8 mouse cellular contexts compared by ENCODE assay signal in genomic region chr17:72837824-72838474, GRCm38 (mm10). TPM values are rescaled to one million over a fixed set of nuclear protein-coding genes. Genes with fewer than 3 reads are reported as not detected.
DNase-seq lines count a peak whose midpoint lies in the region; ATAC-seq and TF ChIP-seq lines count a peak whose summit lies in the region.

No protein-coding gene starts in this region.

- H3K9ac ChIP-seq in lung, postnatal 0 days (replicated peaks; ENCODE audit: low read depth): peak overlapping the region; percentile 98
- H3K9ac ChIP-seq in hindbrain, embryonic 11.5 days (ENCODE audit: low read depth, low read length): peak overlapping the region; percentile 92; the same call in 1 of the 2 replicates
- H3K9ac ChIP-seq in midbrain, embryonic 11.5 days (ENCODE audit: low read length): peak overlapping the region; percentile 86

- TF ChIP-seq EP300 in lung, postnatal 0 days (IDR thresholded peaks at IDR 0.05): no peak

- 12% methylated on average over 8 of the region's 8 CpGs for WGBS in lung, postnatal 0 days
- WGBS in hindbrain, embryonic 11.5 days: 25% methylated on average over 8 of the region's 8 CpGs
- 27% methylated on average over 8 of the region's 8 CpGs for WGBS in midbrain, embryonic 11.5 days

- H3K36me3 ChIP-seq in lung, postnatal 0 days (ENCODE audit: insufficient read depth, low read length): no peaks in the 10 kb centered on the region
- H3K36me3 ChIP-seq in hindbrain, embryonic 11.5 days (ENCODE audit: control insufficient read depth, insufficient read depth, low read length): no peaks in the 10 kb centered on the region
- H3K36me3 ChIP-seq in midbrain, embryonic 11.5 days (ENCODE audit: control insufficient read depth, insufficient read depth, low read length): no peaks in the 10 kb centered on the region

- intact Hi-C loops in gastrocnemius, postnatal 14 days (cut with DNase I; ENCODE audit: low total_unique reads): no loop called here

- H3K4me2 ChIP-seq in lung, postnatal 0 days (replicated peaks; ENCODE audit: low read depth, low read length): peak overlapping the region; percentile 58
- peak overlapping the region; percentile 60 for H3K4me2 ChIP-seq in hindbrain, embryonic 11.5 days (replicated peaks; ENCODE audit: low read depth, low read length)
- H3K4me2 ChIP-seq in midbrain, embryonic 11.5 days: peak overlapping the region; percentile 53

- peak overlapping the region; percentile 100 for H3K27ac ChIP-seq in lung, postnatal 0 days (ENCODE audit: low read length)
- H3K27ac ChIP-seq in cortical plate, adult 2 months (ENCODE audit: insufficient read depth, low read length): peak overlapping the region; percentile 100
- H3K27ac ChIP-seq in hindbrain, embryonic 11.5 days (ENCODE audit: low read depth, low read length): no peak overlapping the region
- no peak overlapping the region for H3K27ac ChIP-seq in midbrain, embryonic 11.5 days (ENCODE audit: low read depth, low read length)

- TF ChIP-seq CTCF in lung, postnatal 0 days (IDR thresholded peaks at IDR 0.05): no peak
- no peak for TF ChIP-seq CTCF in cortical plate, adult 2 months (IDR thresholded peaks at IDR 0.05; ENCODE audit: extremely low read depth, insufficient read depth, low read length)

- no peak for ATAC-seq in lung, postnatal 0 days
- ATAC-seq in hindbrain, embryonic 11.5 days (ENCODE audit: low FRiP score): no peak
- ATAC-seq in midbrain, embryonic 11.5 days (ENCODE audit: low FRiP score): no peak

- peak; percentile 18 for DNase-seq in lung, postnatal 0 days (ENCODE audit: low spot score)
- DNase-seq in lung, postnatal 14 days: no peak
- DNase-seq in hindbrain, embryonic 11.5 days (ENCODE audit: low spot score): no peak
- no peak for DNase-seq in midbrain, embryonic 11.5 days (ENCODE audit: low spot score, missing footprints)
- no peak for DNase-seq in gastrocnemius, postnatal 14 days
- DNase-seq in right cerebral cortex, postnatal 14 days: no peak
- no peak for DNase-seq in right cerebral cortex, postnatal 4 days

- TF ChIP-seq POLR2A in cortical plate, adult 2 months (IDR thresholded peaks at IDR 0.05; ENCODE audit: extremely low read depth, insufficient read depth, low read length): no peak

- peak overlapping the region; percentile 97 for H3K4me3 ChIP-seq in lung, postnatal 0 days (ENCODE audit: low read depth, low read length)
- peak overlapping the region; percentile 89 for H3K4me3 ChIP-seq in cortical plate, adult 2 months (ENCODE audit: insufficient read depth, low read length)
- H3K4me3 ChIP-seq in hindbrain, embryonic 11.5 days (ENCODE audit: low read depth, low read length): peak overlapping the region; percentile 84
- H3K4me3 ChIP-seq in midbrain, embryonic 11.5 days (ENCODE audit: low read depth, low read length): peak overlapping the region; percentile 87

- 0 out of 2 replicates have a peak, but pooled peaks cover 2% of the 10 kb centered on the region for H3K4me1 ChIP-seq in lung, postnatal 0 days (ENCODE audit: insufficient read depth, low read depth, low read length)
- peaks cover 2% of the 10 kb centered on the region; the same call in 1 of the 2 replicates for H3K4me1 ChIP-seq in cortical plate, adult 2 months (ENCODE audit: control insufficient read depth, insufficient read depth, low read length)
- H3K4me1 ChIP-seq in hindbrain, embryonic 11.5 days (replicated peaks; ENCODE audit: control insufficient read depth, insufficient read depth, low read length): no peaks in the 10 kb centered on the region
- H3K4me1 ChIP-seq in midbrain, embryonic 11.5 days (ENCODE audit: control insufficient read depth, insufficient read depth, low read length): peaks cover 2% of the 10 kb centered on the region; the same call in 1 of the 2 replicates

- H3K9me3 ChIP-seq in lung, postnatal 0 days (ENCODE audit: low read length): no peaks in the 10 kb centered on the region
- H3K9me3 ChIP-seq in hindbrain, embryonic 11.5 days (ENCODE audit: control insufficient read depth, low read length): no peaks in the 10 kb centered on the region
- H3K9me3 ChIP-seq in midbrain, embryonic 11.5 days (ENCODE audit: control insufficient read depth, low read length): no peaks in the 10 kb centered on the region

- no peaks in the 10 kb centered on the region for H3K27me3 ChIP-seq in lung, postnatal 0 days (replicated peaks; ENCODE audit: insufficient read depth, low read length)
- H3K27me3 ChIP-seq in hindbrain, embryonic 11.5 days (ENCODE audit: control insufficient read depth, insufficient read depth, low read length): no peaks in the 10 kb centered on the region
- no peaks in the 10 kb centered on the region for H3K27me3 ChIP-seq in midbrain, embryonic 11.5 days (ENCODE audit: control insufficient read depth, insufficient read depth, low read length)

RNA-seq across cellular contexts. Expression of gene Ypel5, which starts 1.7 kb away (rescaled TPM):
- 100.0 and 109 TPM in 2 replicates for polyA plus RNA-seq in lung, postnatal 0 days (2015; fragmentation: Nextera tagmentation; extraction: Ambion mirVana)
- 72.9 and 73.3 TPM in 2 replicates for polyA plus RNA-seq in cortical plate, adult 2 months (2012; rRNA removed)
- 79.3 and 80.4 TPM in 2 replicates for polyA plus RNA-seq in hindbrain, embryonic 11.5 days (2014; fragmentation: Nextera tagmentation; extraction: Ambion mirVana)
- 64.5 and 68.0 TPM in 2 replicates for polyA plus RNA-seq in midbrain, embryonic 11.5 days (2014; fragmentation: Nextera tagmentation; extraction: Ambion mirVana)
- total RNA-seq in gastrocnemius, postnatal 14 days (2021): 10 to 100 TPM; 21.5 to 23.7 TPM

Comparison
In these comparisons a context has a peak if more than half of its experiments do, and no peak if none do; other contexts are left out.
1. H3K27ac ChIP-seq: peak in lung, postnatal 0 days (single experiment) and cortical plate, adult 2 months (single experiment); none in hindbrain, embryonic 11.5 days (single experiment) and midbrain, embryonic 11.5 days (single experiment).
2. Peak in every context shown above with its lines, with median percentiles within 50 percentile points of each other: H3K4me2 ChIP-seq, H3K4me3 ChIP-seq and H3K9ac ChIP-seq.